Mouse (Mus musculus): ENCODE data around the gene Hecw1.

DNA sequence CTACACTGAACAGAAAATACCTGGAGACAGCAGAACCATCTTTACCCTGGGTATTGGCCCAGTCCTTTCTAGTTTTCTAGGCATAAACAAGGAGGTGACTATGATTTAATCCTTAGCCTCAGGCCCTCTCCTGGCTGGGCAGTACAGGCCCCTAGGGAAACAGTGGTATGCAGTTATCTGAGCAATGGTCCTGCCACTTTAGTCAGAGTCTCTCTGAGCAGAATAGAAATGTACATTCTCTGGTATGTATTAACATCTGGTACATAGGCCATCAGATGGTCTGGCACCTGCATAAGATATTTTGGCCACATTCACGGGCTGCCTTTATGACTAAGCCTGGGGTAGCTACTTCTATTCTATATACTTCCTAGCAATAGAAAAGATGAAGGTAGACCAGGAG, 38.3 kb upstream of the Hecw1 start:
- no peak for TF ChIP-seq POLR2A (IDR thresholded peaks at IDR 0.05; ENCODE audit: insufficient read depth, low read depth, low read length)
- TF ChIP-seq CTCF (IDR thresholded peaks at IDR 0.05; ENCODE audit: insufficient read depth, low read depth, low read length) = no peak
